Mouse (Mus musculus) neural tube, embryonic 15.5 days (tissue): ENCODE data around the gene Elovl5. TPM values are rescaled to one million over a fixed set of nuclear protein-coding genes. Genes with fewer than 3 reads are reported as not detected.
A peak's percentile ranks its signal among the peaks of the same experiment; 100 is the strongest.

Experiments
- ATAC-seq: fragments of 200-750 bp; cut with Nextera tagmentation; 2 replicates; pipeline ENCODE4 v1.8.0; 2017; ENCODE audit warnings: mild to moderate bottlenecking, moderate TSS enrichment, moderate library complexity; ENCODE audit not compliant: low FRiP score
- H3K27ac ChIP-seq: fragments of 300-500 bp; sonication (generic); replicated peaks from 2 replicates; pipeline ENCODE4 v1.5.1; 2015; ENCODE audit warnings: mild to moderate bottlenecking, inconsistent platforms
- H3K27me3 ChIP-seq: fragments of 300-500 bp; sonication (generic); replicated peaks from 2 replicates; pipeline ENCODE4 v1.6.1; 2015; ENCODE audit warnings: inconsistent platforms
- H3K36me3 ChIP-seq: fragments of 300-500 bp; sonication (generic); 2 replicates; pipeline ENCODE4 v1.6.1; 2015; ENCODE audit warnings: inconsistent platforms
- H3K4me1 ChIP-seq: fragments of 300-500 bp; sonication (generic); 2 replicates; pipeline ENCODE4 v1.6.1; 2015; ENCODE audit warnings: inconsistent platforms
- H3K4me2 ChIP-seq: fragments of 300-500 bp; sonication (generic); 2 replicates; pipeline ENCODE4 v1.6.1; 2015; ENCODE audit warnings: inconsistent platforms, mild to moderate bottlenecking, moderate library complexity
- H3K4me3 ChIP-seq: fragments of 300-500 bp; sonication (generic); replicated peaks from 2 replicates; pipeline ENCODE4 v1.5.1; 2015; ENCODE audit warnings: mild to moderate bottlenecking, inconsistent platforms
- H3K9ac ChIP-seq: fragments of 300-500 bp; sonication (generic); replicated peaks from 2 replicates; pipeline ENCODE4 v1.6.1; 2015; ENCODE audit warnings: mild to moderate bottlenecking, inconsistent platforms
- H3K9me3 ChIP-seq: fragments of 300-500 bp; sonication (generic); replicated peaks from 2 replicates; pipeline ENCODE4 v1.6.1; 2016; ENCODE audit warnings: inconsistent platforms
- WGBS: fragments of 180-500 bp; shearing (Covaris S2); methylation state at CpG from one replicate; pipeline ENCODE4 v1.1.7; 2015; ENCODE audit warnings: mixed read lengths; 5-methylcytosine and 5-hydroxymethylcytosine counted together
- polyA plus RNA-seq: library from polyadenylated mRNA; unstranded; fragments of >200 nt; fragmentation: Nextera tagmentation; extraction: Ambion mirVana; gene quantifications from 2 replicates; pipeline ENCODE4 v1.2.1, GENCODE M21; 2015

Gene Elovl5
- polyA plus RNA-seq, 1 experiment from 2014 or later = 61.8 TPM

DNA sequence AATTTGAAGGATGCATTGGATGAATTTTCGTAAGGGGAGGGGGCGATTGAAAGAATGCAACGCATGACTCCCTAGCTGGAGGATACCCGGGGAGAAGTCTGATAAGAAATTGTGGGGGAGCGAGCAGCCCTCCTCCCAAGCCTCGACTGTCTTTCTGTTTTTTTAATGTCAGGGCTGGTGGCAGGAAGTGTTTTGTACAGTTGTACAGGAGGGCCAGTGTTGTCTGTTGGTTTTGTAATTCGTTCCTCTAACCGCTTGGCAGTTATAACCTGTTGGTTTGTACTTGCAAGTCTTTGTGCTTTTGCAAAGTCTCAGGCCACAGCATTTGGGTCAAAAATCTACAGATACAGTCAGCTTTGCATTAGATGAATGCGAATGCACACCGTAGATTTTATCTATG, 1.0 kb downstream of the Elovl5 start:
- Histone ChIP-seq H3K4me1 (peaks cover 34% of the 10 kb centered on the region), H3K9me3 (no peaks in the 10 kb centered on the region), H3K27ac (peak overlapping the region; percentile 96), H3K36me3 (no peaks in the 10 kb centered on the region), H3K4me3 (peak overlapping the region; percentile 96), H3K4me2 (peak overlapping the region; percentile 86), H3K9ac (peak overlapping the region; percentile 86), H3K27me3 (no peaks in the 10 kb centered on the region)
- no peak for ATAC-seq
- WGBS = 12% methylated on average over 10 of the region's 10 CpGs

GRCm38 (mm10) chr9:77918961-77919670, 2.0 kb downstream of the Elovl5 start:
- H3K36me3 ChIP-seq = no peaks in the 10 kb centered on the region
- no peak overlapping the region for H3K27ac ChIP-seq
- no peaks in the 10 kb centered on the region for H3K9me3 ChIP-seq
- H3K4me2 ChIP-seq = peak overlapping the region; percentile 86
- H3K4me1 ChIP-seq = peaks cover 34% of the 10 kb centered on the region
- ATAC-seq = no peak
- peak overlapping the region; percentile 96 for H3K4me3 ChIP-seq
- no peaks in the 10 kb centered on the region for H3K27me3 ChIP-seq
- H3K9ac ChIP-seq = peak overlapping the region; percentile 86; the same call in 1 of the 2 replicates
- WGBS = 72% methylated on average over 5 of the region's 5 CpGs

DNA sequence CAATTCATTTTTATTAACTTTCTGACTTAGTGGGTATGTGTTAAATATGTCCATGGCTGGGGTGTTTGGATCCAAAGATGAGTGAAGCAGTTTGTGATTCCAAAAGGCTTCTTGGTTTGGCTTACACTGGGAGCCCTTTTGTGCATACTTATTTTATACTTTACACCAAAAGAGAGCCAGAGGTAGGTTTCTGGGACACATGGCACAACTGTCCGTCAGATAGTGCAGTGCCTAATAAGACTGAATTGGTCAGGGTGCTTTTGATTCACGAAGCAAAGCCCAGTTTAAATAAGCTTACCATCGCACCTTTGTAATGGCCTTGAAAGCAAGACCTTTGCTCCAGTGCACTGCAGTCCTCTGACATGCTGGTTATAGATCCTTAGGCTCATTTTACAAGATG, 3.3 kb downstream of the Elovl5 start:
- Histone ChIP-seq H3K9me3 (no peaks in the 10 kb centered on the region), H3K4me2 (no peak overlapping the region), H3K4me3 (no peak overlapping the region), H3K27me3 (no peaks in the 10 kb centered on the region), H3K9ac (no peak overlapping the region), H3K4me1 (peaks cover 34% of the 10 kb centered on the region), H3K27ac (no peak overlapping the region), H3K36me3 (no peaks in the 10 kb centered on the region)
- 84% methylated on average over 3 of the region's 3 CpGs for WGBS
- no peak for ATAC-seq

GRCm38 (mm10) chr9:77921366-77922260, 4.4 kb downstream of the Elovl5 start:
- Histone ChIP-seq H3K4me3 (no peak overlapping the region), H3K4me1 (peaks cover 34% of the 10 kb centered on the region), H3K4me2 (no peak overlapping the region), H3K27me3 (no peaks in the 10 kb centered on the region), H3K36me3 (no peaks in the 10 kb centered on the region), H3K9ac (no peak overlapping the region), H3K9me3 (no peaks in the 10 kb centered on the region), H3K27ac (no peak overlapping the region)
- ATAC-seq = no peak
- WGBS = 77% methylated on average over 16 of the region's 18 CpGs

- no peaks in the 10 kb centered on the region for H3K9me3 ChIP-seq
- ATAC-seq = no peak
- no peak overlapping the region for H3K4me2 ChIP-seq
- 91% methylated on average over 8 of the region's 8 CpGs for WGBS
- H3K27ac ChIP-seq = no peak overlapping the region
- H3K4me3 ChIP-seq = no peak overlapping the region
- H3K9ac ChIP-seq = no peak overlapping the region
- H3K27me3 ChIP-seq = no peaks in the 10 kb centered on the region
- H3K4me1 ChIP-seq = peaks cover 26% of the 10 kb centered on the region
- no peaks in the 10 kb centered on the region for H3K36me3 ChIP-seq
These were observed 6.6 kb downstream of the Elovl5 start for GRCm38 (mm10) chr9:77923774-77924173.

GRCm38 (mm10) chr9:77924199-77924598, 7.0 kb downstream of the Elovl5 start:
- Histone ChIP-seq H3K36me3 (no peaks in the 10 kb centered on the region), H3K4me2 (no peak overlapping the region), H3K4me1 (peaks cover 22% of the 10 kb centered on the region), H3K9ac (no peak overlapping the region), H3K27me3 (no peaks in the 10 kb centered on the region), H3K27ac (no peak overlapping the region), H3K4me3 (no peak overlapping the region), H3K9me3 (no peaks in the 10 kb centered on the region)
- ATAC-seq = no peak
- WGBS = 72% methylated on average over 11 of the region's 11 CpGs

DNA sequence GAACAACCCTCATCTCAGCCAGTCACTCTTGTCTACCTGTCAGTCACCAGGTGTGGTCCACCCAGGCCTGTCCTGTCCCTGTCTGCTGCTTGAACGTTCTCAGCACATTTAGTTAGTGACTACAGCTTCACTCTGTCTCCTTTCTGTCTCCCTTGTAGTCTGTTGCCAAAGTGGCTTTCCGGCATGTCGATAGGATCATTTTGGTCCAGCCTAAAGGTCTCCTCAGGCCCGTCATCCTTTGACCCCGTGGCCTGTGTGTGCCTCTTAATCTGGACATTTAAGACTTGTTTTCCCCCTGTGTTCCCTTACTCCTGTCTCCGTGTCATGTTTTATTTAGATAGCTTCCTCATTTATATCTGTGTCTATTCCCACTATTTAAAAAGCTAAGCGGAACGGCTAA, 9.0 kb downstream of the Elovl5 start:
- 93% methylated on average over 8 of the region's 8 CpGs for WGBS
- H3K27me3 ChIP-seq = no peaks in the 10 kb centered on the region
- no peak for ATAC-seq
- H3K27ac ChIP-seq = no peak overlapping the region
- no peaks in the 10 kb centered on the region for H3K9me3 ChIP-seq
- no peak overlapping the region for H3K9ac ChIP-seq
- peaks cover 13% of the 10 kb centered on the region for H3K4me1 ChIP-seq
- no peak overlapping the region for H3K4me2 ChIP-seq
- no peak overlapping the region for H3K4me3 ChIP-seq
- no peaks in the 10 kb centered on the region for H3K36me3 ChIP-seq

DNA sequence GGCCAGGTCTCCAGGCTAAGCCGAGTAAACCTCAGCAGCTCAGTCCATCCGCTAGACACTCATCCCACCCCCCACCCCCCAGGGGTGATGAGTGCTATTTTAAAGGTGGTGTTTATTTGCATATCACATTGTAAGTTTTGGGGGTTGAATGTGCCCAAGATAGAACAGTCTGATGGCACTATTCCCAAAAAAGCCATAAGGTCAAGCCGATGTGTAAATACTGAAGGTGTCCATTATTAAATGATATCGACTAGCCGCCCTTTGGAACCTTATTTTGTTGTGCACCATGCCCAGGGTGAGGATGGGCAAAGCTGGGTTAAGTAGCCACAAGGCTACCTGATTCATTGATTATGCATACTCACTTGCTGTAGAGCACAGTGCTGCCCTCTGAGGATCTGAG, 9.7 kb downstream of the Elovl5 start:
- no peak for ATAC-seq
- Histone ChIP-seq H3K27me3 (no peaks in the 10 kb centered on the region), H3K4me3 (no peak overlapping the region), H3K4me2 (no peak overlapping the region), H3K9me3 (no peaks in the 10 kb centered on the region), H3K36me3 (no peaks in the 10 kb centered on the region), H3K9ac (no peak overlapping the region), H3K27ac (no peak overlapping the region), H3K4me1 (peaks cover 14% of the 10 kb centered on the region)
- 84% methylated on average over 5 of the region's 5 CpGs for WGBS

GRCm38 (mm10) chr9:77927431-77927830, 10.3 kb downstream of the Elovl5 start:
- Histone ChIP-seq H3K36me3 (no peaks in the 10 kb centered on the region), H3K9ac (no peak overlapping the region), H3K9me3 (no peaks in the 10 kb centered on the region), H3K27me3 (no peaks in the 10 kb centered on the region), H3K4me3 (no peak overlapping the region), H3K4me1 (peaks cover 15% of the 10 kb centered on the region), H3K27ac (no peak overlapping the region), H3K4me2 (no peak overlapping the region)
- 73% methylated on average over 6 of the region's 6 CpGs for WGBS
- no peak for ATAC-seq

- H3K4me2 ChIP-seq = no peak overlapping the region
- H3K27me3 ChIP-seq = no peaks in the 10 kb centered on the region
- 79% methylated on average over 4 of the region's 4 CpGs for WGBS
- ATAC-seq = no peak
- H3K36me3 ChIP-seq = no peaks in the 10 kb centered on the region
- H3K4me1 ChIP-seq = peaks cover 18% of the 10 kb centered on the region
- H3K9me3 ChIP-seq = no peaks in the 10 kb centered on the region
- no peak overlapping the region for H3K9ac ChIP-seq
- H3K27ac ChIP-seq = no peak overlapping the region
- H3K4me3 ChIP-seq = no peak overlapping the region
These were observed 11.6 kb downstream of the Elovl5 start for GRCm38 (mm10) chr9:77928769-77929168.

- Histone ChIP-seq H3K4me1 (peaks cover 18% of the 10 kb centered on the region), H3K9me3 (no peaks in the 10 kb centered on the region), H3K9ac (no peak overlapping the region), H3K4me2 (no peak overlapping the region), H3K27ac (no peak overlapping the region), H3K36me3 (no peaks in the 10 kb centered on the region), H3K27me3 (no peaks in the 10 kb centered on the region), H3K4me3 (no peak overlapping the region)
- WGBS = 86% methylated on average over 5 of the region's 5 CpGs
- no peak for ATAC-seq
These were observed 12.1 kb downstream of the Elovl5 start for GRCm38 (mm10) chr9:77929296-77929695.
